ENCODE assay signal across 16 mouse cellular contexts in the genomic region with DNA sequence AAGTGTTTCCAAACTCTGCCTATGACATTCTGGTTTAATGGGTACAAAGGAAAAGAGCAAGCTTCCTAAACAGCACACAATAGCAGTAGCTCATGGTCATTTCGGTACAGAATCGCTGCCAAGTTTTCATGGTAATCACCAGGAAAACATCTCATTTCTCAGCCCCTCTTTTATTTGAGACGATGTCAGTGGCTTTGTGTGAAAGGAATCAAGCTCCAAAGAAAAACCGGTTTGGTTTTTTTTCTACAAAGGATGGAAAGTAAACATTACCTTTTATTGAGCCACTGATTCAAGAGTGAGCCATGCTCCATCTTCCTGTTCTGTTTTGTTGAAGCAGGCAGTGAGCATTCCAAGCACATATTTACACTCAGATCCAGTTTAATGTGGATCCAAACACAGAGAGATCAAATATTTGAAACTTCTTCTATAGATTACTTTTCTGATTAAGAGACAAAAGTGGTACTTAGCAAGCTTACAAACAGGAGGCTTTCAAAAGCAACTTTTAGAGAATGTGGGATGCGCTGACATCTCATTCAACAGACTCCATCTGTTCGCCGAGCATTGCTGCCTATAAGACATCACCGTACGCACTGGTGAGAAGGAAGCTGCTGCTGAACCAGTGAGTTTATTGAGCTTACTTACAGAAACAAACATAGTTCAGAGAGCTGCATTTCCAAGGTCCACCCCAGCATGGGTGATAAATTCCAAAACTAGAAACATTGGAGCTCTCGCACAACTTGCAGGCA. TPM values are rescaled to one million over a fixed set of nuclear protein-coding genes. Genes with fewer than 3 reads are reported as not detected.
DNase-seq lines count a peak whose midpoint lies in the region; ATAC-seq lines count a peak whose summit lies in the region.
"Had no signal": no experiment of that assay in that cellular context is flagged by ENCODE, and none has a peak within 500 bp of the region (broad histone marks: within the 10 kb centered on the region; RNA-seq: fewer than 3 reads in every experiment).

No protein-coding gene starts in this region.

- WGBS in heart, embryonic 10.5 days = 88% methylated on average over 10 of the region's 10 CpGs
- WGBS in midbrain, embryonic 11.5 days = 61% methylated on average over 10 of the region's 10 CpGs
- 45% methylated on average over 10 of the region's 10 CpGs for WGBS in midbrain, embryonic 15.5 days
- WGBS in stomach, embryonic 15.5 days = 50% methylated on average over 10 of the region's 10 CpGs

- H3K4me1 ChIP-seq in heart, embryonic 10.5 days = peaks cover 24% of the 10 kb centered on the region
- H3K4me1 ChIP-seq in midbrain, embryonic 11.5 days (ENCODE audit: control insufficient read depth, insufficient read depth, low read length) = no peaks in the 10 kb centered on the region
- H3K4me1 ChIP-seq in midbrain, embryonic 15.5 days = no peaks in the 10 kb centered on the region; the same call in 1 of the 2 replicates
- H3K4me1 ChIP-seq in stomach, embryonic 15.5 days = peaks cover 4% of the 10 kb centered on the region
- H3K4me1 ChIP-seq: embryonic facial prominence, embryonic 13.5 days; limb, embryonic 13.5 days had no signal

- intact Hi-C loops in heart, postnatal 10 days (cut with DNase I) = no loop called here

- ATAC-seq in midbrain, embryonic 11.5 days (ENCODE audit: low FRiP score) = peak; percentile 64; the same call in 1 of the 2 replicates
- ATAC-seq in midbrain, embryonic 15.5 days (replicated peaks) = no peak
- no peak for ATAC-seq in stomach, embryonic 15.5 days (ENCODE audit: insufficient read depth, low FRiP score, low read depth)
- ATAC-seq: liver, postnatal 0 days had no signal

- DNase-seq in heart, embryonic 10.5 days (ENCODE audit: low spot score) = no peak
- no peak for DNase-seq in heart, postnatal 10 days
- peak; percentile 80 for DNase-seq in midbrain, embryonic 11.5 days (ENCODE audit: low spot score, missing footprints)
- peak; percentile 22 to 47 for DNase-seq in frontal cortex, adult 2 months (ENCODE audit: extremely low spot score in 1 of 2, low spot score in 1 of 2)
- no peak for DNase-seq in adrenal gland, adult (ENCODE audit: inconsistent age in 2 of 2, low spot score in 1 of 2)
- DNase-seq: cerebellum, postnatal 14 days; heart, adult 18-20 months; heart, postnatal 14 days; kidney, adult 11 months; liver, postnatal 0 days had no signal

- H3K36me3 ChIP-seq in heart, embryonic 10.5 days = no peaks in the 10 kb centered on the region
- no peaks in the 10 kb centered on the region for H3K36me3 ChIP-seq in midbrain, embryonic 11.5 days (ENCODE audit: control insufficient read depth, insufficient read depth, low read length)
- no peaks in the 10 kb centered on the region for H3K36me3 ChIP-seq in midbrain, embryonic 15.5 days (replicated peaks)
- H3K36me3 ChIP-seq in stomach, embryonic 15.5 days = no peaks in the 10 kb centered on the region
- H3K36me3 ChIP-seq: embryonic facial prominence, embryonic 13.5 days; G1E; limb, embryonic 13.5 days had no signal

- no peak overlapping the region for H3K4me3 ChIP-seq in heart, embryonic 10.5 days
- no peak overlapping the region for H3K4me3 ChIP-seq in midbrain, embryonic 11.5 days (ENCODE audit: low read depth, low read length)
- H3K4me3 ChIP-seq in midbrain, embryonic 15.5 days = no peak overlapping the region
- H3K4me3 ChIP-seq in stomach, embryonic 15.5 days (replicated peaks) = no peak overlapping the region
- H3K4me3 ChIP-seq: embryonic facial prominence, embryonic 13.5 days; layer of hippocampus, adult 2 months; limb, embryonic 13.5 days had no signal

- no peak overlapping the region for H3K4me2 ChIP-seq in midbrain, embryonic 11.5 days
- H3K4me2 ChIP-seq in midbrain, embryonic 15.5 days = no peak overlapping the region
- peak overlapping the region; percentile 12; the same call in 1 of the 2 replicates for H3K4me2 ChIP-seq in stomach, embryonic 15.5 days
- H3K4me2 ChIP-seq: embryonic facial prominence, embryonic 13.5 days; limb, embryonic 13.5 days had no signal

- no peaks in the 10 kb centered on the region for H3K9me3 ChIP-seq in heart, embryonic 10.5 days
- no peaks in the 10 kb centered on the region for H3K9me3 ChIP-seq in midbrain, embryonic 11.5 days (ENCODE audit: control insufficient read depth, low read length)
- H3K9me3 ChIP-seq in midbrain, embryonic 15.5 days = no peaks in the 10 kb centered on the region
- no peaks in the 10 kb centered on the region for H3K9me3 ChIP-seq in stomach, embryonic 15.5 days
- H3K9me3 ChIP-seq: embryonic facial prominence, embryonic 13.5 days; G1E; limb, embryonic 13.5 days had no signal

- H3K27me3 ChIP-seq in heart, embryonic 10.5 days (ENCODE audit: insufficient read depth, poor library complexity, severe bottlenecking) = no peaks in the 10 kb centered on the region
- H3K27me3 ChIP-seq in midbrain, embryonic 11.5 days (ENCODE audit: control insufficient read depth, insufficient read depth, low read length) = peaks cover 7% of the 10 kb centered on the region
- H3K27me3 ChIP-seq in midbrain, embryonic 15.5 days (replicated peaks) = 0 out of 2 replicates have a peak, but pooled peaks cover 4% of the 10 kb centered on the region
- no peaks in the 10 kb centered on the region for H3K27me3 ChIP-seq in stomach, embryonic 15.5 days (replicated peaks)
- H3K27me3 ChIP-seq: embryonic facial prominence, embryonic 13.5 days; limb, embryonic 13.5 days had no signal

- no peak overlapping the region for H3K9ac ChIP-seq in midbrain, embryonic 11.5 days (ENCODE audit: low read length)
- no peak overlapping the region for H3K9ac ChIP-seq in midbrain, embryonic 15.5 days
- no peak overlapping the region for H3K9ac ChIP-seq in stomach, embryonic 15.5 days
- H3K9ac ChIP-seq: embryonic facial prominence, embryonic 13.5 days; limb, embryonic 13.5 days; liver, postnatal 0 days had no signal

- H3K27ac ChIP-seq in heart, embryonic 10.5 days = peak overlapping the region; percentile 62
- H3K27ac ChIP-seq in midbrain, embryonic 11.5 days (ENCODE audit: low read depth, low read length) = no peak overlapping the region
- no peak overlapping the region for H3K27ac ChIP-seq in midbrain, embryonic 15.5 days
- H3K27ac ChIP-seq in stomach, embryonic 15.5 days = peak overlapping the region; percentile 60
- H3K27ac ChIP-seq: embryonic facial prominence, embryonic 13.5 days; layer of hippocampus, adult 2 months; limb, embryonic 13.5 days had no signal

RNA-seq across cellular contexts. Expression of gene Tmem135, which starts 38.7 kb away (rescaled TPM):
- polyA plus RNA-seq in heart, embryonic 10.5 days (2016; fragmentation: Nextera tagmentation; extraction: Ambion mirVana) = 29.2 and 30.1 TPM in 2 replicates
- 10 to 100 TPM; 54.0 to 60.8 TPM for total RNA-seq in heart, postnatal 10 days (2021)
- 15.1 and 16.7 TPM in 2 replicates for polyA plus RNA-seq in midbrain, embryonic 11.5 days (2014; fragmentation: Nextera tagmentation; extraction: Ambion mirVana)
- 28.0 and 32.8 TPM in 2 replicates for polyA plus RNA-seq in midbrain, embryonic 15.5 days (2015; fragmentation: Nextera tagmentation; extraction: Ambion mirVana)
- polyA plus RNA-seq in frontal cortex, adult 2 months (2012; rRNA removed) = 35.3 and 37.5 TPM in 2 replicates
- 35.5 and 37.3 TPM in 2 replicates for polyA plus RNA-seq in stomach, embryonic 15.5 days (2015; fragmentation: Nextera tagmentation; extraction: Ambion mirVana)

RNA-seq across cellular contexts. Expression of gene Fzd4, which starts 38.8 kb away (rescaled TPM):
- polyA plus RNA-seq in heart, embryonic 10.5 days (2016; fragmentation: Nextera tagmentation; extraction: Ambion mirVana) = 9.2 and 9.7 TPM in 2 replicates
- total RNA-seq in heart, postnatal 10 days (2021) = 10 to 100 TPM; 46.3 to 49.3 TPM
- polyA plus RNA-seq in midbrain, embryonic 11.5 days (2014; fragmentation: Nextera tagmentation; extraction: Ambion mirVana) = 2.0 and 2.6 TPM in 2 replicates
- 1.6 and 1.7 TPM in 2 replicates for polyA plus RNA-seq in midbrain, embryonic 15.5 days (2015; fragmentation: Nextera tagmentation; extraction: Ambion mirVana)
- polyA plus RNA-seq in frontal cortex, adult 2 months (2012; rRNA removed) = 4.7 and 5.0 TPM in 2 replicates
- polyA plus RNA-seq in stomach, embryonic 15.5 days (2015; fragmentation: Nextera tagmentation; extraction: Ambion mirVana) = 12.8 and 13.9 TPM in 2 replicates
- polyA plus RNA-seq: G1E had no signal

Comparison
In these comparisons a context has a peak if more than half of its experiments do, and no peak if none do; other contexts are left out.
1. DNase-seq: peak in midbrain, embryonic 11.5 days (single experiment) and frontal cortex, adult 2 months (2 of 2); none in heart, embryonic 10.5 days (single experiment), heart, postnatal 10 days (0 of 2) and adrenal gland, adult (0 of 2).
2. H3K27ac ChIP-seq: peak in heart, embryonic 10.5 days (single experiment) and stomach, embryonic 15.5 days (single experiment); none in midbrain, embryonic 11.5 days (single experiment) and midbrain, embryonic 15.5 days (single experiment).